Mouse (Mus musculus) limb, embryonic 10.5 days (tissue): ENCODE data around the gene Mpig6b. TPM values are rescaled to one million over a fixed set of nuclear protein-coding genes. Genes with fewer than 3 reads are reported as not detected.

Experiments
- polyA plus RNA-seq: library from polyadenylated mRNA; unstranded; fragments of >200 nt; fragmentation: Nextera tagmentation; extraction: Ambion mirVana; gene quantifications from 2 replicates; pipeline ENCODE4 v1.2.1, GENCODE M21; 2016

The Mpig6b gene
- polyA plus RNA-seq, 1 experiment from 2014 or later = 0.46 TPM

Other genes starting within 250 kb of the Mpig6b start
- gene Stk19, start 229.2 kb downstream of the Mpig6b start, polyA plus RNA-seq = 23.3 and 28.6 TPM in 2 replicates
- 77.5 and 83.5 TPM in 2 replicates for gene Dxo, start 229.2 kb downstream of the Mpig6b start, polyA plus RNA-seq
- 57.5 and 65.0 TPM in 2 replicates for gene Skiv2l, start 216.0 kb downstream of the Mpig6b start, polyA plus RNA-seq
- gene Nelfe, start 215.8 kb downstream of the Mpig6b start, polyA plus RNA-seq = 151 and 155 TPM in 2 replicates
- gene Cfb, start 203.7 kb downstream of the Mpig6b start, polyA plus RNA-seq = 2.1 and 2.5 TPM in 2 replicates
- 6.2 and 6.3 TPM in 2 replicates for gene Zbtb12, start 186.7 kb downstream of the Mpig6b start, polyA plus RNA-seq
- gene Gm20547, start 184.1 kb downstream of the Mpig6b start, polyA plus RNA-seq = 0.06 TPM in 1 of 2 replicates, not detected in the other
- 0.29 and 0.40 TPM in 2 replicates for gene C2, start 167.9 kb downstream of the Mpig6b start, polyA plus RNA-seq
- gene Ehmt2, start 167.7 kb downstream of the Mpig6b start, polyA plus RNA-seq = 109 and 116 TPM in 2 replicates
- gene Slc44a4, start 151.7 kb downstream of the Mpig6b start, polyA plus RNA-seq = not detected in 2 replicates
- 14.6 and 16.1 TPM in 2 replicates for gene Neu1, start 134.9 kb downstream of the Mpig6b start, polyA plus RNA-seq
- gene Hspa1b, start 106.9 kb downstream of the Mpig6b start, polyA plus RNA-seq = 0.08 and 0.14 TPM in 2 replicates
- gene Gm20481, start 96.3 kb downstream of the Mpig6b start, polyA plus RNA-seq = not detected in 2 replicates
- 1.1 and 1.4 TPM in 2 replicates for gene Hspa1a, start 94.0 kb downstream of the Mpig6b start, polyA plus RNA-seq
- 0.58 and 0.85 TPM in 2 replicates for gene Hspa1l, start 93.5 kb downstream of the Mpig6b start, polyA plus RNA-seq
- gene Lsm2, start 84.3 kb downstream of the Mpig6b start, polyA plus RNA-seq = 320 and 365 TPM in 2 replicates
- gene Vars, start 65.2 kb downstream of the Mpig6b start, polyA plus RNA-seq = 222 and 267 TPM in 2 replicates
- 0.15 and 0.23 TPM in 2 replicates for gene Vwa7, start 49.6 kb downstream of the Mpig6b start, polyA plus RNA-seq
- 1.2 and 1.4 TPM in 2 replicates for gene Sapcd1, start 38.2 kb downstream of the Mpig6b start, polyA plus RNA-seq
- gene Msh5, start 19.4 kb downstream of the Mpig6b start, polyA plus RNA-seq = 5.2 and 5.4 TPM in 2 replicates
- gene Clic1, start 16.2 kb downstream of the Mpig6b start, polyA plus RNA-seq = 174 and 186 TPM in 2 replicates
- gene Ddah2, start 7.1 kb downstream of the Mpig6b start, polyA plus RNA-seq = 453 and 568 TPM in 2 replicates
- not detected in 2 replicates for gene Ly6g6c, start 796 bp downstream of the Mpig6b start, polyA plus RNA-seq
- 0.81 and 0.95 TPM in 2 replicates for gene Ly6g6e, start 10.7 kb upstream of the Mpig6b start, polyA plus RNA-seq
- gene Ly6g6d, start 11.9 kb upstream of the Mpig6b start, polyA plus RNA-seq = 0.80 and 1.1 TPM in 2 replicates
- gene Ly6g6f, start 19.4 kb upstream of the Mpig6b start, polyA plus RNA-seq = 0.56 and 0.66 TPM in 2 replicates
- gene Abhd16a, start 23.1 kb upstream of the Mpig6b start, polyA plus RNA-seq = 53.3 and 63.6 TPM in 2 replicates
- gene Ly6g5c, start 42.1 kb upstream of the Mpig6b start, polyA plus RNA-seq = not detected in 2 replicates
- gene Ly6g5b, start 49.2 kb upstream of the Mpig6b start, polyA plus RNA-seq = 1.4 and 1.7 TPM in 2 replicates
- 33.9 and 35.8 TPM in 2 replicates for gene Gpank1, start 55.3 kb upstream of the Mpig6b start, polyA plus RNA-seq
- 299 and 317 TPM in 2 replicates for gene Csnk2b, start 55.9 kb upstream of the Mpig6b start, polyA plus RNA-seq
- 8.4 and 8.5 TPM in 2 replicates for gene D17H6S53E, start 60.2 kb upstream of the Mpig6b start, polyA plus RNA-seq
- gene Apom, start 65.9 kb upstream of the Mpig6b start, polyA plus RNA-seq = 0.39 and 0.56 TPM in 2 replicates
- 74.2 and 74.7 TPM in 2 replicates for gene Bag6, start 69.0 kb upstream of the Mpig6b start, polyA plus RNA-seq
- 213 and 229 TPM in 2 replicates for gene Prrc2a, start 98.7 kb upstream of the Mpig6b start, polyA plus RNA-seq
- 1.5 and 1.8 TPM in 2 replicates for gene Aif1, start 109.9 kb upstream of the Mpig6b start, polyA plus RNA-seq
- 1.6 and 2.0 TPM in 2 replicates for gene Lst1, start 122.3 kb upstream of the Mpig6b start, polyA plus RNA-seq
- 0.38 and 0.45 TPM in 2 replicates for gene Ltb, start 128.3 kb upstream of the Mpig6b start, polyA plus RNA-seq
- 0.14 TPM in 1 of 2 replicates, not detected in the other for gene Tnf, start 135.8 kb upstream of the Mpig6b start, polyA plus RNA-seq
- gene Lta, start 139.2 kb upstream of the Mpig6b start, polyA plus RNA-seq = not detected in 2 replicates
- 0.30 and 0.33 TPM in 2 replicates for gene Gm16181, start 154.7 kb upstream of the Mpig6b start, polyA plus RNA-seq
- gene Atp6v1g2, start 167.5 kb upstream of the Mpig6b start, polyA plus RNA-seq = 4.5 and 5.2 TPM in 2 replicates
- gene Nfkbil1, start 169.6 kb upstream of the Mpig6b start, polyA plus RNA-seq = 10.7 and 12.1 TPM in 2 replicates
- 749 and 792 TPM in 2 replicates for gene Ddx39b, start 175.6 kb upstream of the Mpig6b start, polyA plus RNA-seq
- 21.4 and 23.1 TPM in 2 replicates for gene H2-D1, start 196.5 kb upstream of the Mpig6b start, polyA plus RNA-seq